Mouse (Mus musculus): ENCODE data around the gene Oasl2. TPM values are rescaled to one million over a fixed set of nuclear protein-coding genes. Genes with fewer than 3 reads are reported as not detected.
"Not testable (repeated sequence)": the region's sequence is repeated elsewhere in the genome, so short reads cannot be mapped to it uniquely, and the experiment has no call there.

The Oasl2 gene
- polyA plus RNA-seq, 1 experiment: 42.0 TPM

- no peak for TF ChIP-seq POLR2A (IDR thresholded peaks at IDR 0.05; ENCODE audit: insufficient read depth, low read length)
- peak; percentile 85 for TF ChIP-seq CTCF (IDR thresholded peaks at IDR 0.05; ENCODE audit: low read depth, low read length)
- no peaks in the 10 kb centered on the region for H3K27me3 ChIP-seq (ENCODE audit: control insufficient read depth, insufficient read depth, low read length, poor library complexity, severe bottlenecking)
- H3K9ac ChIP-seq (ENCODE audit: low read depth, poor library complexity, severe bottlenecking): no peak overlapping the region
These were observed 5.7 kb downstream of the Oasl2 start for GRCm38 (mm10) chr5:114902413-114902812.

DNA sequence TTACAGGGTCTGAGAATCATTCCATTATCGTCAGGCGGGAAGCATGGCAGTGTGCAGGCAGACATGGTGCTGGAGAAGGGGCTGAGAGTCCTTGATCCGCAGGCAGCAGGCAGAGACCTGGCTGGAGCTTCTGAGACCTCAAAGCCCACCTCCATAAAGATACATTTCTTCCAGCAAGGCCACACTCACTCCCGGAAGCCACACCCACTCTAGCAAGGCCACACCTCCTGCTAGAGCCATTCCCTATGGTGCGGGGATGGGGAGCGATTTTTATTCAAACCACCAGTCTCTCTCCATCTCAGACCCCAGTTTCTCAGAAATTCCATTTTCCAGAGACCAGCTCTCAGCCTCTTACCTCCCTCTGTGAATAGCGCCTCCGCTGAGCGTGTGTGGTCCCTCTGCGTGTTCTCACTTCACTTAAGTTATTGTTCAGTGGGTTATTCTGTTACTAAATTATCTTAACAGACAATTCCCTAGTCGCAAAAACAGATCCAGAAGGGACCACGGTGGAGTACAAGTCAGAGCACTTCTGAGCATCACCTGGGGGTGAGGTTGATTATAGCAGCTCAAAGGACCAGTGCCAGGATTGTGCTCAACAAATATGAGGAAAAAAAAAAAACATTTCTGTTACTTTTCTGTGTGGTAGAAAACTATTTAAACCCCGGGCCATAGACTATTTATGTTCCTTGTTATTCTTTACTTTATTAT lies 12.0 kb downstream of the Oasl2 start:
- Histone ChIP-seq H3K4me1 (ENCODE audit: control insufficient read depth, insufficient read depth, low read length) (no peaks in the 10 kb centered on the region), H3K27me3 (ENCODE audit: control insufficient read depth, insufficient read depth, low read length, poor library complexity, severe bottlenecking) (no peaks in the 10 kb centered on the region), H3K9ac (ENCODE audit: low read depth, poor library complexity, severe bottlenecking) (0 out of 2 replicates have a peak overlapping the region, but pooled peaks have one; percentile 35), H3K36me3 (ENCODE audit: control insufficient read depth, insufficient read depth, low read length, poor library complexity, severe bottlenecking) (no peaks in the 10 kb centered on the region), H3K4me3 (ENCODE audit: low read depth, low read length) (peak overlapping the region; percentile 55), H3K9me3 (replicated peaks; ENCODE audit: control insufficient read depth, insufficient read depth, low read length, poor library complexity, severe bottlenecking) (peaks cover 3% of the 10 kb centered on the region; the same call in 1 of the 2 replicates), H3K27ac (ENCODE audit: insufficient read depth, low read length) (peak overlapping the region; percentile 75)
- TF ChIP-seq POLR2A (IDR thresholded peaks at IDR 0.05; ENCODE audit: insufficient read depth, low read length): no peak
- TF ChIP-seq EP300 (IDR thresholded peaks at IDR 0.05; ENCODE audit: insufficient read depth, low read depth, low read length): no peak
- no peak for TF ChIP-seq CTCF (IDR thresholded peaks at IDR 0.05; ENCODE audit: low read depth, low read length)

More at GRCm38 (mm10) chr5:114902413-114902812, 5.7 kb downstream of the Oasl2 start:
- no peak overlapping the region for H3K27ac ChIP-seq (ENCODE audit: insufficient read depth, low read length)
- H3K36me3 ChIP-seq (ENCODE audit: control insufficient read depth, insufficient read depth, low read length, poor library complexity, severe bottlenecking): no peaks in the 10 kb centered on the region
- no peak overlapping the region for H3K4me3 ChIP-seq (ENCODE audit: low read depth, low read length)
- H3K9me3 ChIP-seq (replicated peaks; ENCODE audit: control insufficient read depth, insufficient read depth, low read length, poor library complexity, severe bottlenecking): peaks cover 3% of the 10 kb centered on the region
- no peaks in the 10 kb centered on the region for H3K4me1 ChIP-seq (ENCODE audit: control insufficient read depth, insufficient read depth, low read length)

DNA sequence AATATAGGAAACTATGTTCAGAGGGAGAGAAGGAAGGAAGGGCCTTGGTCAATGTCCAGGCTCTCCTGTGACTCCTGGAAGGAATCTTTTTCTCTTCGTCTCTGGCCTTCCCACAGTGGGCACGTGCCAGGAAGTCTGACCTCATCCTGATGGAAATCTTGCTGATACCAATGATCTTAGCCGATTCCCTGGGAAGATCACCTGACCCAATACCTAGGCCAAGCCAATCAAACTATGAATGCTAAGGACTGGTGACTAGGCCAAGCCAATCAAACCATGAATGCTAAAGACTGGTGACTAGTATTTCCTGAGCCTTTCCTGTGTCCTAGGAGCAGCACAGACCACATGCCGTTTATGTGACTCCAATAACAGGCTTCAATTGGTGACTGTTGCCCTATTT lies 16.9 kb downstream of the Oasl2 start:
- H3K9me3 ChIP-seq (replicated peaks; ENCODE audit: control insufficient read depth, insufficient read depth, low read length, poor library complexity, severe bottlenecking): no peaks in the 10 kb centered on the region
- no peak overlapping the region for H3K27ac ChIP-seq (ENCODE audit: insufficient read depth, low read length)
- no peak overlapping the region for H3K4me3 ChIP-seq (ENCODE audit: low read depth, low read length)
- no peaks in the 10 kb centered on the region for H3K36me3 ChIP-seq (ENCODE audit: control insufficient read depth, insufficient read depth, low read length, poor library complexity, severe bottlenecking)
- no peak overlapping the region for H3K9ac ChIP-seq (ENCODE audit: low read depth, poor library complexity, severe bottlenecking)
- no peaks in the 10 kb centered on the region for H3K27me3 ChIP-seq (ENCODE audit: control insufficient read depth, insufficient read depth, low read length, poor library complexity, severe bottlenecking)
- no peak for TF ChIP-seq EP300 (IDR thresholded peaks at IDR 0.05; ENCODE audit: insufficient read depth, low read depth, low read length)
- no peak for TF ChIP-seq POLR2A (IDR thresholded peaks at IDR 0.05; ENCODE audit: insufficient read depth, low read length)
- TF ChIP-seq CTCF (IDR thresholded peaks at IDR 0.05; ENCODE audit: low read depth, low read length): no peak
- no peaks in the 10 kb centered on the region for H3K4me1 ChIP-seq (ENCODE audit: control insufficient read depth, insufficient read depth, low read length)

DNA sequence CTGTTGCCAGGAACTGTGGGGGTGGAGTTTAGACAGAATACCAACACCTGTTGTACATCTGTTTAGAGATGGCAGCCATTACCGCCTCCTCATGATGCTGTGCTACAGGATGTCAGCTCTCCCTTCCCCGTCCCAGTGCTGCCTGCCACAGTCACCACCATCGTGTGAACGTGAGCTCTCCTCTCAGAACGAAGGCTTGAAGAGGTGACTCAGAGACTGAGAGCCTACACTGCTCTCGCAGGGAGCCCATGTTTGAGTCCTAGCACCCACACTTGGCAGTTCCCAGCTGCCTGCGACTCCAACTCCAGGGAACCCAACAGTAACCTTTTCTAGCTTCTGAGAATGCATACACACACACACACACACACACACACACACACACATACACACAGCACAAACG lies 18.1 kb downstream of the Oasl2 start:
- no peak overlapping the region for H3K9ac ChIP-seq (ENCODE audit: low read depth, poor library complexity, severe bottlenecking)
- no peak for TF ChIP-seq CTCF (IDR thresholded peaks at IDR 0.05; ENCODE audit: low read depth, low read length)
- no peak for TF ChIP-seq EP300 (IDR thresholded peaks at IDR 0.05; ENCODE audit: insufficient read depth, low read depth, low read length)
- no peak for TF ChIP-seq POLR2A (IDR thresholded peaks at IDR 0.05; ENCODE audit: insufficient read depth, low read length)
- no peak overlapping the region for H3K27ac ChIP-seq (ENCODE audit: insufficient read depth, low read length)
- no peaks in the 10 kb centered on the region for H3K36me3 ChIP-seq (ENCODE audit: control insufficient read depth, insufficient read depth, low read length, poor library complexity, severe bottlenecking)
- H3K4me3 ChIP-seq (ENCODE audit: low read depth, low read length): no peak overlapping the region
- H3K4me1 ChIP-seq (ENCODE audit: control insufficient read depth, insufficient read depth, low read length): no peaks in the 10 kb centered on the region
- H3K9me3 ChIP-seq (replicated peaks; ENCODE audit: control insufficient read depth, insufficient read depth, low read length, poor library complexity, severe bottlenecking): no peaks in the 10 kb centered on the region
- no peaks in the 10 kb centered on the region for H3K27me3 ChIP-seq (ENCODE audit: control insufficient read depth, insufficient read depth, low read length, poor library complexity, severe bottlenecking)

GRCm38 (mm10) chr5:114915854-114916253 lies 19.1 kb downstream of the Oasl2 start:
- H3K27me3 ChIP-seq (ENCODE audit: control insufficient read depth, insufficient read depth, low read length, poor library complexity, severe bottlenecking): no peaks in the 10 kb centered on the region
- H3K27ac ChIP-seq (ENCODE audit: insufficient read depth, low read length): no peak overlapping the region
- no peaks in the 10 kb centered on the region for H3K9me3 ChIP-seq (replicated peaks; ENCODE audit: control insufficient read depth, insufficient read depth, low read length, poor library complexity, severe bottlenecking)
- no peak overlapping the region for H3K4me3 ChIP-seq (ENCODE audit: low read depth, low read length)
- no peak overlapping the region for H3K9ac ChIP-seq (ENCODE audit: low read depth, poor library complexity, severe bottlenecking)
- TF ChIP-seq POLR2A (IDR thresholded peaks at IDR 0.05; ENCODE audit: insufficient read depth, low read length) (no peak), CTCF (IDR thresholded peaks at IDR 0.05; ENCODE audit: low read depth, low read length) (no peak), EP300 (IDR thresholded peaks at IDR 0.05; ENCODE audit: insufficient read depth, low read depth, low read length) (no peak)
- no peaks in the 10 kb centered on the region for H3K4me1 ChIP-seq (ENCODE audit: control insufficient read depth, insufficient read depth, low read length)
- no peaks in the 10 kb centered on the region for H3K36me3 ChIP-seq (ENCODE audit: control insufficient read depth, insufficient read depth, low read length, poor library complexity, severe bottlenecking)

DNA sequence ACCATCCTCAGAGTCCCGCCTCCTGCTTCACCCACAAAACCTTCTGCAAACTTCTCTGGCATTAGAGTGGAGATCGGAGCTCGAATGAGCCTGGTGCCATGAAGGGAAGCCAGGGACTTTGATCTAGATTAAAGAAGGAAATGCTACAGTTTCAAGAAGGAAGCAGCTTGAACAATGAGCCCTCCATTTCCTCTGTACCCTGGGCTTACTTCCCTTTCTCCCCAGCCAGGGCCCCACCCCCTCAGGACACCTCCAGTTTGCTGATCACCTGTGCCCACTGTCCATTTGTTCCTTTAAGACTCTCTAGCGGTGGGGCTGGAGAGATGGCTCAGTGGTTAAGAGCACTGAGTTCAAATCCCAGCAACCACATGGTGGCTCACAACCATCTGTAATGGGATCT lies 20.0 kb downstream of the Oasl2 start:
- no peaks in the 10 kb centered on the region for H3K9me3 ChIP-seq (replicated peaks; ENCODE audit: control insufficient read depth, insufficient read depth, low read length, poor library complexity, severe bottlenecking)
- no peak overlapping the region for H3K9ac ChIP-seq (ENCODE audit: low read depth, poor library complexity, severe bottlenecking)
- H3K36me3 ChIP-seq (ENCODE audit: control insufficient read depth, insufficient read depth, low read length, poor library complexity, severe bottlenecking): no peaks in the 10 kb centered on the region
- H3K27ac ChIP-seq (ENCODE audit: insufficient read depth, low read length): no peak overlapping the region
- no peaks in the 10 kb centered on the region for H3K27me3 ChIP-seq (ENCODE audit: control insufficient read depth, insufficient read depth, low read length, poor library complexity, severe bottlenecking)
- no peak overlapping the region for H3K4me3 ChIP-seq (ENCODE audit: low read depth, low read length)
- TF ChIP-seq POLR2A (IDR thresholded peaks at IDR 0.05; ENCODE audit: insufficient read depth, low read length) (no peak), CTCF (IDR thresholded peaks at IDR 0.05; ENCODE audit: low read depth, low read length) (no peak), EP300 (IDR thresholded peaks at IDR 0.05; ENCODE audit: insufficient read depth, low read depth, low read length) (no peak)
- H3K4me1 ChIP-seq (ENCODE audit: control insufficient read depth, insufficient read depth, low read length): no peaks in the 10 kb centered on the region

DNA sequence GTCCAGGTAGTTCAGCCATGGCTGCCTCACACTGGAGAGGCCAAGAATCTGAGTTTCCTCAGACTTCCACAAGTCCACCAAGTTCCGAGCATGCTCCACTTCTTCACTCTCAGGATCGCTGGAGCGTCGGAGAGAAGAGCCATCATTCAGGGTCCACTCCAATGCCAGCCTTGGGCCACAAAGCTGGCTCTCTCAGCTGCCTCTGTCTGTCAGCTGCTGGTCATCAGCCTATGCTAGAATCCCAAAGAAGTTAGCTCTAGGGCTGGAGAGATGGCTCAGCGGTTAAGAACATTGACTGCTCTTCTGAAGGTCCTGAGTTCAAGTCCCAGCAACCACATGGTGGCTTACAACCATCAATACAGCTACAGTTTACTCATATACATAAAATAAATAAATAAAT lies 20.6 kb downstream of the Oasl2 start:
- H3K4me1 ChIP-seq (ENCODE audit: control insufficient read depth, insufficient read depth, low read length); H3K27me3 ChIP-seq (ENCODE audit: control insufficient read depth, insufficient read depth, low read length, poor library complexity, severe bottlenecking); H3K36me3 ChIP-seq (ENCODE audit: control insufficient read depth, insufficient read depth, low read length, poor library complexity, severe bottlenecking): not testable (repeated sequence)

More for the DNA sequence above, 20.6 kb downstream of the Oasl2 start:
- not testable (repeated sequence) for H3K9ac ChIP-seq (ENCODE audit: low read depth, poor library complexity, severe bottlenecking); H3K9me3 ChIP-seq (replicated peaks; ENCODE audit: control insufficient read depth, insufficient read depth, low read length, poor library complexity, severe bottlenecking); H3K4me3 ChIP-seq (ENCODE audit: low read depth, low read length); H3K27ac ChIP-seq (ENCODE audit: insufficient read depth, low read length)
